In genomic region chr13:45530754-45531153, GRCm38 (mm10) we compare ENCODE assay signal across 7 mouse cellular contexts. TPM values are rescaled to one million over a fixed set of nuclear protein-coding genes. Genes with fewer than 3 reads are reported as not detected.
DNase-seq lines count a peak whose midpoint lies in the region; ATAC-seq and TF ChIP-seq lines count a peak whose summit lies in the region.

No protein-coding gene starts in this region.

- DNase-seq in kidney, postnatal 0 days (ENCODE audit: low spot score): peak; percentile 91
- no peak for DNase-seq in kidney, adult 9 months
- peak in 1 of 2 experiments; percentile 30 for DNase-seq in left cerebral cortex, adult 2 months (ENCODE audit: extremely low spot score in 1 of 2, low spot score in 2 of 2)
- peak; percentile 51 for DNase-seq in right cerebral cortex, postnatal 25 days
- no peak for DNase-seq in testis, postnatal 10 days (ENCODE audit: low spot score)
- no peak for DNase-seq in thymus, adult 18-20 months

- peak overlapping the region; percentile 67 for H3K27ac ChIP-seq in kidney, postnatal 0 days
- peak overlapping the region; percentile 77 for H3K27ac ChIP-seq in embryonic facial prominence, embryonic 13.5 days
- H3K27ac ChIP-seq in left cerebral cortex, adult 2 months: peak overlapping the region; percentile 57

- H3K27me3 ChIP-seq in kidney, postnatal 0 days (ENCODE audit: insufficient read depth, low read length): no peaks in the 10 kb centered on the region
- H3K27me3 ChIP-seq in embryonic facial prominence, embryonic 13.5 days: no peaks in the 10 kb centered on the region

- H3K4me2 ChIP-seq in kidney, postnatal 0 days (ENCODE audit: low read length): no peak overlapping the region
- no peak overlapping the region for H3K4me2 ChIP-seq in embryonic facial prominence, embryonic 13.5 days

- H3K4me1 ChIP-seq in kidney, postnatal 0 days (replicated peaks; ENCODE audit: insufficient read depth, low read length): peaks cover 10% of the 10 kb centered on the region
- H3K4me1 ChIP-seq in embryonic facial prominence, embryonic 13.5 days: peaks cover 34% of the 10 kb centered on the region

- no peak for TF ChIP-seq CTCF in kidney, postnatal 0 days (IDR thresholded peaks at IDR 0.05; ENCODE audit: low read depth)
- TF ChIP-seq CTCF in left cerebral cortex, adult 2 months (IDR thresholded peaks at IDR 0.05): no peak

- ATAC-seq in kidney, postnatal 0 days (replicated peaks; ENCODE audit: low FRiP score, low read depth): no peak; the same call in 1 of the 2 replicates
- ATAC-seq in embryonic facial prominence, embryonic 13.5 days (ENCODE audit: insufficient number of reproducible peaks, insufficient read depth, low FRiP score, low TSS enrichment, low read depth): no peak

- intact Hi-C loops in left cerebral cortex, adult 2 months (cut with DNase I): no loop called here

- no peaks in the 10 kb centered on the region for H3K9me3 ChIP-seq in kidney, postnatal 0 days (replicated peaks; ENCODE audit: low read length)
- H3K9me3 ChIP-seq in embryonic facial prominence, embryonic 13.5 days: no peaks in the 10 kb centered on the region

- no peak overlapping the region for H3K9ac ChIP-seq in kidney, postnatal 0 days (ENCODE audit: low read depth, low read length)
- no peak overlapping the region for H3K9ac ChIP-seq in embryonic facial prominence, embryonic 13.5 days

- no peak overlapping the region for H3K4me3 ChIP-seq in kidney, postnatal 0 days (replicated peaks; ENCODE audit: low read depth, low read length)
- H3K4me3 ChIP-seq in embryonic facial prominence, embryonic 13.5 days: no peak overlapping the region
- H3K4me3 ChIP-seq in left cerebral cortex, adult 2 months: no peak overlapping the region

- WGBS in kidney, postnatal 0 days: 14% methylated on average over 6 of the region's 6 CpGs
- 29% methylated on average over 6 of the region's 6 CpGs for WGBS in embryonic facial prominence, embryonic 13.5 days

- 0 out of 2 replicates have a peak, but pooled peaks cover 4% of the 10 kb centered on the region for H3K36me3 ChIP-seq in kidney, postnatal 0 days (ENCODE audit: insufficient read depth, low read length)
- no peaks in the 10 kb centered on the region for H3K36me3 ChIP-seq in embryonic facial prominence, embryonic 13.5 days

RNA-seq across cellular contexts. Expression of gene Gmpr, which starts 23.5 kb away (rescaled TPM):
- polyA plus RNA-seq in kidney, postnatal 0 days (2015; fragmentation: Nextera tagmentation; extraction: Ambion mirVana): 72.5 and 79.0 TPM in 2 replicates
- polyA plus RNA-seq in embryonic facial prominence, embryonic 13.5 days (2015; fragmentation: Nextera tagmentation; extraction: Ambion mirVana): 27.7 and 36.9 TPM in 2 replicates
- total RNA-seq in left cerebral cortex, adult 2 months (2021): 10 to 100 TPM; 46.0 to 50.6 TPM

Comparison
In these comparisons a context has a peak if more than half of its experiments do, and no peak if none do; other contexts are left out.
1. DNase-seq: peak in kidney, postnatal 0 days (single experiment) and right cerebral cortex, postnatal 25 days (single experiment); none in kidney, adult 9 months (single experiment), testis, postnatal 10 days (single experiment) and thymus, adult 18-20 months (0 of 2).
2. Peak in every context shown above with its lines, with median percentiles within 50 percentile points of each other: H3K27ac ChIP-seq.